Mouse (Mus musculus): ENCODE data around the gene Zfp955a.
"Not testable (repeated sequence)": the region's sequence is repeated elsewhere in the genome, so short reads cannot be mapped to it uniquely, and the experiment has no call there.

Zfp955a gene

DNA sequence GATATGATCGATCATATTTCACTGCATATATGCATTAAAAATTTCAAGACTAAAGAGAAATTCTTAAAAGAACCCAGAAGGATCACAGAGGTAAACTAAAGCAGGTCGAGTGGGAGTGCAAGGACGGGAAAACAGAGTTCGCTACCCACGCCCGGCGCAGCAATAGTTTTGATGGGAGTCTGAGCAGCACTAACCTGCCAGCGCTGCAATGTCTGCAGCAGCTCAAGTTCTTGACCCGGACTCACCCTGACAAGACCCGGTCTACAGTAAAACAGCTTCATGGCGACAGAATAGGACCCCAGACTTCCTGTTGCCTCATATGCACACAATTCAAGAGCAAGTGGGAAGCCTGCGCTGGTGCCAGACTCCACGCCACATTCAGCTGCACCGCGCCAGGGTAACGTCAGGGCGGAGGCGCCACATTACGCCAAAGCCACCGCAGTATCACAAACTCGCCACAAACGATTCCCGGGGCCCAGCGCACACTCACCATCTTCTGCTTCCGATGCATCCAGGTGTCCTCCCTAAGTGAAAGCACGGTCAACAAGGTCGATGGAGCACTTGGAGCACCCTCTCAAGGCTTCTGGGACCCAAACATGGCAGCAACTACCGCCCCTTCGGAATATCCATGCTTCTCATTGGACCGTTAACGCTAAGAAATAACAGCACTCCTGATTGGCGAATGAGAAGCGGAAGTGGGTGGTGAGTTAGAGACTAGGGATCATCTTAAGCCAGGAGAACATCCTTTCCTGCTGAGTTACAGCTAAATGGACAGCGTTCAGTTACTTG is at the start of gene Zfp955a:
Zfp955a (minus strand) TSS at position 616 of the 789 bp plus-strand sequence.
- ATAC-seq (ENCODE audit: low TSS enrichment): peak; percentile 100

DNA sequence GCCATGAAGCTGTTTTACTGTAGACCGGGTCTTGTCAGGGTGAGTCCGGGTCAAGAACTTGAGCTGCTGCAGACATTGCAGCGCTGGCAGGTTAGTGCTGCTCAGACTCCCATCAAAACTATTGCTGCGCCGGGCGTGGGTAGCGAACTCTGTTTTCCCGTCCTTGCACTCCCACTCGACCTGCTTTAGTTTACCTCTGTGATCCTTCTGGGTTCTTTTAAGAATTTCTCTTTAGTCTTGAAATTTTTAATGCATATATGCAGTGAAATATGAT is 34.9 kb upstream of the Zfp955a start:
- peak; percentile 35; the same call in 1 of the 2 replicates for ATAC-seq (ENCODE audit: low TSS enrichment)

GRCm38 (mm10) chr17:33289039-33289875 is 34.3 kb upstream of the Zfp955a start, which contains the start of gene Zfp955b:
TSS of gene Zfp955b (plus strand) at chr17:33289544.
- peak; percentile 100 for ATAC-seq (ENCODE audit: low TSS enrichment)

DNA sequence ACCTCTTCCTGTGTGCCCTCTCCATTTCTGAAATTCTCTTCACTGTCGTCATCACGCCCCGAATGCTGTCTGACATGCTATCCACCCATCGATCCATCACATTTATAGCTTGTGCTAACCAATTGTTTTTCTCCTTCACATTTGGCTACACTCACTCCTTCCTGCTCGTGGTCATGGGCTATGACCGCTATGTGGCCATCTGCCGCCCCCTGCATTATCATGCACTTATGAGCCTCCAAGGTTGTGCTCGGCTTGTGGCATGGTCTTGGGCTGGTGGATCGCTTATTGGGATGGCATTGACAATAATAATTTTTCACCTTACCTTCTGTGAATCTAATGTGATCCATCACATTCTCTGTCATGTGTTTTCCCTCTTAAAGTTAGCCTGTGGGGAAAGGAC is 14.0 kb upstream of the Zfp955a start:
- ATAC-seq (ENCODE audit: low TSS enrichment): no peak

GRCm38 (mm10) chr17:33264376-33264775 is 9.4 kb upstream of the Zfp955a start, which contains the start of gene Olfr63:
TSS of gene Olfr63 (plus strand) at chr17:33264676.
- ATAC-seq (ENCODE audit: low TSS enrichment): no peak

DNA sequence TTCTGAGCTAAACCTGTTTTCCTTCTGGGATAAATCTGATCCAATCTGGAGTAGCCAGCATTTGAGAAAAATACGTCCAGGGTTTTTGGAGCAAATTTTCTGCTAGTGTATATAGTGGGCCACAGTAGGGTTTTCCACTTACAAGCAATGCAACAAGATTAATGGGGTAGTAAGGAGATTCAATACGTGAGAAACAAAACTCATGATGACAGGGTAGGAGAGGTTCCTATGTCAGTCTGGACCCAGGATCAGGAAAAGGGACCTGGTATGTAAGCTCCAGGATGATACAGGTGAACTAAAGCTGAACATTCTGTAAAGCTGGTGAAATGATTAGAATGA is 343 bp upstream of the Zfp955a start:
- ATAC-seq (ENCODE audit: low TSS enrichment): not testable (repeated sequence)

DNA sequence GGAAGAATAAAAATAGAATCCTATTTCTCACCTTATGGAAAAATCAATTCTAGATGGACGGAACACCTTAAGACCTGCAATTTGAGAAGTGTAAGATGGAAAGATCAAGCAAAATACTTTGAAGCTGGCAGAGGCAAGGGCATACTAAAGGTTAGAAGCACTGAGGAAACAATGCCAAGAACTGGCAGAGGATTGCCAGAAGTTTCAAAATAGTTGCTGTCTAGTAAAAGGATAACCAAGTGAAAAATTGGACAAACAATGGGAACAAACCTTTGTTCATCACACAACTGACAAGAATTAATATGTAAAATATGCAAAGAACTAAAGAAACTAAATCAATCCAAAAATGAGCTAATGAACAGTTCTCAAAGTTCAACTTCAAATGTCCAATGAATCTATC is 18.3 kb downstream of the Zfp955a start:
- not testable (repeated sequence) for ATAC-seq (ENCODE audit: low TSS enrichment)

DNA sequence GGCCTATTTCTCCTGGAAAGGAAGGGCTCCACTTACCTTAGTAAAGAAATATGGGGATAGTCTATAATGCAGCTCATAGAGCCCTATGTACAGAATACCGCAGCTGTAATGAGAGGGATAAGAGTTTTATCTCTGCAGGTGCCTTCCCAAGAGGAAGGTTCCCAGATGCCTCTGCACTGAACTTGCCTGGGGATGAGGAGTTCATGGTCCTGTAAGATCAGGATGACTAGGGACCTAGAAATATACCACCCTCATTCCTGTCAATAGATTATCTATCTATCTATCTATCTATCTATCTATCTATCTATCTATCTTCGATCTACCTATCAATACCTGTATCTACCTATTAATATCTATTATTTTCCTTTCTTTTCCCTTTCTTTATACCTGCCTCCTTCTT is 33.4 kb downstream of the Zfp955a start, which contains the start of gene Olfr1564:
Olfr1564 (minus strand) TSS at position 101 of the 400 bp plus-strand sequence.
- no peak for ATAC-seq (ENCODE audit: low TSS enrichment)

- not testable (repeated sequence) for ATAC-seq (ENCODE audit: low TSS enrichment)
These were observed 63.9 kb downstream of the Zfp955a start, which contains the start of gene Olfr239 for GRCm38 (mm10) chr17:33191002-33191401. TSS of gene Olfr239 (plus strand) at chr17:33191302.

Measured in frontal cortex, adult (tissue).